Mouse (Mus musculus) embryonic facial prominence, embryonic 14.5 days (tissue): Measurements from ENCODE around the gene Sec11a. TPM values are rescaled to one million over a fixed set of nuclear protein-coding genes. Genes with fewer than 3 reads are reported as not detected.
A peak's percentile ranks its signal among the peaks of the same experiment; 100 is the strongest.

Experiments
- ATAC-seq: fragments of 200-750 bp; cut with Nextera tagmentation; 2 replicates; pipeline ENCODE4 v1.8.0; 2017; ENCODE audit warnings: low read depth, moderate number of reproducible peaks, moderate TSS enrichment
- DNase-seq: peaks from one replicate; pipeline ENCODE4 v3.0.0-alpha.2; 2015; ENCODE audit warnings: low spot score
- H3K27ac ChIP-seq: fragments of 300-500 bp; sonication (generic); replicated peaks from 2 replicates; pipeline ENCODE4 v1.5.1; 2014; ENCODE audit warnings: low read depth, mild to moderate bottlenecking, low read length, moderate library complexity
- H3K27me3 ChIP-seq: fragments of 300-500 bp; sonication (generic); replicated peaks from 2 replicates; pipeline ENCODE4 v1.6.1; 2014; ENCODE audit warnings: low read length; ENCODE audit not compliant: control insufficient read depth, insufficient read depth
- H3K36me3 ChIP-seq: fragments of 300-500 bp; sonication (generic); 2 replicates; pipeline ENCODE4 v1.6.1; 2014; ENCODE audit warnings: low read length, mixed read lengths; ENCODE audit not compliant: control insufficient read depth, insufficient read depth
- H3K4me1 ChIP-seq: fragments of 300-500 bp; sonication (generic); 2 replicates; pipeline ENCODE4 v1.6.1; 2014; ENCODE audit warnings: antibody characterized with exemption, low read length; ENCODE audit not compliant: control insufficient read depth, insufficient read depth
- H3K4me2 ChIP-seq: fragments of 300-500 bp; sonication (generic); 2 replicates; pipeline ENCODE4 v1.6.1; 2014; ENCODE audit warnings: low read depth, mild to moderate bottlenecking, low read length, moderate library complexity, mixed read lengths
- H3K4me3 ChIP-seq: fragments of 300-500 bp; sonication (generic); 2 replicates; pipeline ENCODE4 v1.5.1; 2014; ENCODE audit warnings: low read depth, mild to moderate bottlenecking, low read length
- H3K9ac ChIP-seq: fragments of 300-500 bp; sonication (generic); 2 replicates; pipeline ENCODE4 v1.6.1; 2014; ENCODE audit warnings: low read depth, mild to moderate bottlenecking, low read length, moderate library complexity, mixed read lengths
- H3K9me3 ChIP-seq: fragments of 300-500 bp; sonication (generic); 2 replicates; pipeline ENCODE4 v1.6.1; 2016; ENCODE audit warnings: low read length; ENCODE audit not compliant: control insufficient read depth
- WGBS: fragments of 180-500 bp; shearing (Covaris S2); extraction: QIAGEN DNeasy Blood & Tissue Kit; methylation state at CpG from one replicate; pipeline ENCODE4 v1.1.7; 2014; 5-methylcytosine and 5-hydroxymethylcytosine counted together
- polyA plus RNA-seq: library from polyadenylated mRNA; unstranded; fragments of >200 nt; fragmentation: Nextera tagmentation; extraction: Ambion mirVana; gene quantifications from 2 replicates; pipeline ENCODE4 v1.2.1, GENCODE M21; 2014

The Sec11a gene
- polyA plus RNA-seq: 194 and 218 TPM in 2 replicates

DNA sequence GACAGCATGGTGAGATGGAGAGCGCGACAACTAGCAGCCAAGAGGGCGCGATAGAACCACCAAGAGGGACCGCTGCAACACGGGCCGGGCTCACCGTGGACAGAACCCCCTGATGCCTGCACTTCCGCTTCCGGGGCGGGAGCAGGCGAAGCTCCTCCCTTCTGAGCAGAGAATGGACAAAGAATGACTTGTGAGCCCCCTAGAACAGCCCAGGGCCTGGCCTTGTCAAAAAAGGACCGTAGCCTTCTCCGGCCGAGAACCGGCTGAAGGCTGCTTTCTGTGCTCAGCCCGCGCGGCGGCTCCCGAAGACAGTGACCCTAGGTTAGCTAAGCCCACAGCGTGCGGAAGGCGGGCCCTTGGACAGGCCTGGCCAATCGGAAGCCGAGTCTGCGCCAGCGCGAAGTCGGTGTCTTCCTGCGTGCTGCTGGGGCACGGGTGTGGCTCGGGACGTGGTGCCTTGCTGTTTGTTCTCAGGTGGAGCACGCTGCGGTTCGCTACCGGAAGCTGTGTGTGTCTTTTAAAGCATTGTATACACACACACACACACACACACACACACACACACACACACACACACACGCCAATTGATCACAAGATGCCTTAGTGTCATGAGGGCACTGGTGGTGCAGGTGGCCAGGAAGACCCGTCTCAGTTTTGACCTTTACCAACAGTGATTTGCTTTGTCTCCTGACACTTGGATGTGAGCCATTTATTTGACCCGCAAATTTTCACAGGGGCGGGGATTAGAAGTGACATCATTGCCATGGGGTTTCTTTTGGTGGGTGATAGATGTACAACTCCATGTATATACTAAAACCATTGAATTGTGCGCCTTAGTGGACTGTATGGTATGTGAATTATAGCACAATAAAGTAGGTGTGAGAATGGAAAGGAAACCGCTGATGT, at the start of gene Sec11a:
Gene Sec11a (minus strand): TSS at position 336 of the 906 bp plus-strand sequence.
- ATAC-seq (peak; percentile 100), DNase-seq (peak; percentile 97)
- H3K27ac ChIP-seq: peak within 1 kb of the TSS; percentile 87
- peak within 1 kb of the TSS; percentile 87 for H3K9ac ChIP-seq
- no peaks in the 10 kb centered on the region for H3K9me3 ChIP-seq
- H3K4me1 ChIP-seq: peaks cover 8% of the 10 kb centered on the region; the same call in 1 of the 2 replicates
- H3K27me3 ChIP-seq: no peaks in the 10 kb centered on the region
- peaks cover 12% of the 10 kb centered on the region; the same call in 1 of the 2 replicates for H3K36me3 ChIP-seq
- peak within 1 kb of the TSS; percentile 79 for H3K4me3 ChIP-seq
- H3K4me2 ChIP-seq: peak within 1 kb of the TSS; percentile 90
- WGBS: 3% methylated on average over 29 of the region's 44 CpGs

DNA sequence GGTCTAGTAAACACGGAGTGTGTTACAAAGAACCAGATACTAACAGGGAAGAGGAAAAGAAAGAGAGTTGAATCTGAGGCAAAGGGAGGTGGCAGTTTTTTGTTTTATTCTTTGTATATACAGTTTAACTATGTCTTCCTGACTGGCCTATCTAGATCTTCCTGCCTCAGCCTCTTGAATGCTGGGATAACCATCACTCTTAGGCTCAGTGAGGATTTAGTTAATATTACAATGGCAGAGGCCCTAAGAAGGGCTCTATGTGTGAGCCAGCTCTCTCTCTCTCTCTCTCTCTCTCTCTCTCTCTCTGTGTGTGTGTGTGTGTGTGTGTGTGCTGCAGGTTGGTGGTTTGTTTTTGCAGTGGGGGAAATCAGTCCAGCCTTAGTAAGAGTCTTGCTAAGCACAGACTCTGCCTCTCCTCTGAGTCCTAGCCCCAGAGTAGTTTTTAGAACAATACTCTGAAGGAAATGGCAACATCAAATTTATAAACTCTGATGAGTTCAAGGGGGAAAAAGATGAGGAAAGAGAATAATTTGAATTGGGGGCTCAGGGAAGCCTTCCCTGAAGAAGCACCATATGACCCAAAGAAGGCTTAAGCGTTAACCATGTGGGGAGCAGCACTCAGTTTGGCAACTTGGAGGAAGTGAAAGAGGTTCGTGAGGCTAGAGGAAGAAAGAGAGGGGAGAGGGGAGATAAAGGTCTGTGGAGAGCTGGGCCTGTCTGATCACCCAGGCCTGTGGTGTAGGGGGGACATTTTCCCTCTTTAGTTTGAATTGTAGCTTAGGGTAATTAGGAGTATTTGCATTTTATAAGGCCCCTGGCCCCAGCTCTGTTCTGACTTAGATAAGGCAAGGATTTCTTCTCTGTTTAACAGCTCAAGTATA, 47.9 kb upstream of the Sec11a start:
- no peaks in the 10 kb centered on the region for H3K36me3 ChIP-seq
- H3K4me1 ChIP-seq: peaks cover 20% of the 10 kb centered on the region; the same call in 1 of the 2 replicates
- no peak for DNase-seq
- peak overlapping the region; percentile 93; the same call in 1 of the 2 replicates for H3K4me2 ChIP-seq
- no peaks in the 10 kb centered on the region for H3K9me3 ChIP-seq
- no peak for ATAC-seq
- WGBS: 50% methylated on average over 3 of the region's 3 CpGs
- no peaks in the 10 kb centered on the region for H3K27me3 ChIP-seq
- no peak overlapping the region for H3K27ac ChIP-seq
- no peak overlapping the region for H3K4me3 ChIP-seq
- H3K9ac ChIP-seq: no peak overlapping the region

DNA sequence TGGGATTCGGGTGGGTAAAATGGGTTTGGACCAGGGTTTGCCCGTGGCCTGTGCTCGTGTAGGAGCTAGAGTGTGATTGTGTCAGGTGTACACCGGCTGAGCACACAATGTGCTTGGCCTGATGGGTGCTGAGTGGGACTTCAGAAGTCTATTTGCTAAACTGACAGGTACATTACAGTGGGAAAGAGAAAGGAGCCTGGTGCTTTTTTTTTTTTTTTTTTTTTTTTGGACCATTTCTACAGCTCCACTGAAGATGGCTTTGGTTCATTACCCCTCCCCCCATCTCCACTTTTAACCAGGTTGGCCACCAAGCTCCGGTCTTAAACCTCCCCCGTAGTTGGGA, 47.1 kb upstream of the Sec11a start:
- DNase-seq (no peak), ATAC-seq (no peak)
- 41% methylated on average over 6 of the region's 6 CpGs for WGBS
- Histone ChIP-seq H3K9me3 (no peaks in the 10 kb centered on the region), H3K27ac (no peak overlapping the region), H3K9ac (peak overlapping the region; percentile 95), H3K36me3 (no peaks in the 10 kb centered on the region), H3K4me2 (peak overlapping the region; percentile 93), H3K27me3 (no peaks in the 10 kb centered on the region), H3K4me1 (peaks cover 20% of the 10 kb centered on the region; the same call in 1 of the 2 replicates), H3K4me3 (peak overlapping the region; percentile 92)

DNA sequence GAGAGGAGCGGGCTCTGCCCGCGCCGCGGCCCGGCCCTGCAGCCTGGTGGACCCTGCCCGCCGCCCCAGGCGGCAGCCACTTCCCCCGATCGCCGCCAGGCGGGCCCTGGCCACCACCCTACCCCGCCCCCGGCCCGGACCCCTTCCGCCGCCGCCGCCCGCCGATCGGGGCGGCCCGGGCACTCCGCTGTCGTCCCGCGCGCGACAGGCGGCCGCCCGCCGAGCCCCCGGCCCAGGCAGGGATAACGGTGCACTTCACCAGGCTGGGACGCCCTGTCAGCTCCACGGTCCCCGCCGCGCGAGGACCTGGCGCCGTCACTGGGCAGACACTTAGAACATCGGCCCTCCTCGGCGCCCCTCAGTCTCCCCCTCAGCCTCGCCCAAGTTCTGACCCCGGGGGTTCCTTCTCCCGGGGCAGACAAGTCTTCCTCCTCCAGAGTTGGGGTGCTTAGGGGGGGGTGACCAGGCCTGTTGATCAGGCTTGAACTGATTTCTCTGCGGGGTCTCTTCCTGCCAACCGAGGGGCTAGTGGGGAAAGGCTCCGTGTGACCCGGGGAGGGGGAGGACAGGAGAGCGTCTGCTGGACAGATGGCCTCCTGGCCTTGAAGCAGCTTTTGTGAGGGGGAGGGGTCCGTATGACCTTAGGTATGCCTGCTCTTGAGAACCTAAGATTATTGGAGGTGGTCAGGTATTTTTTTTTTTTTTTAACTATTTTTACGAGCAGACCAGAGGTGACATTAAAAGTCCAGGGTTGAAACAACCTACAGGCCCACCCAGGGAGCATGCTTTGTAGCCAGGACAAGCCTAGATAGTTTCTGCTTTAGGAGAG, 46.5 kb upstream of the Sec11a start:
- Histone ChIP-seq H3K27ac (peak overlapping the region; percentile 92), H3K4me1 (peaks cover 20% of the 10 kb centered on the region; the same call in 1 of the 2 replicates), H3K9ac (peak overlapping the region; percentile 95), H3K4me3 (peak overlapping the region; percentile 92), H3K36me3 (no peaks in the 10 kb centered on the region), H3K27me3 (no peaks in the 10 kb centered on the region), H3K4me2 (peak overlapping the region; percentile 93), H3K9me3 (no peaks in the 10 kb centered on the region)
- DNase-seq (peak; percentile 26), ATAC-seq (peak; percentile 86)
- WGBS: under 1% methylated on average over 23 of the region's 58 CpGs

DNA sequence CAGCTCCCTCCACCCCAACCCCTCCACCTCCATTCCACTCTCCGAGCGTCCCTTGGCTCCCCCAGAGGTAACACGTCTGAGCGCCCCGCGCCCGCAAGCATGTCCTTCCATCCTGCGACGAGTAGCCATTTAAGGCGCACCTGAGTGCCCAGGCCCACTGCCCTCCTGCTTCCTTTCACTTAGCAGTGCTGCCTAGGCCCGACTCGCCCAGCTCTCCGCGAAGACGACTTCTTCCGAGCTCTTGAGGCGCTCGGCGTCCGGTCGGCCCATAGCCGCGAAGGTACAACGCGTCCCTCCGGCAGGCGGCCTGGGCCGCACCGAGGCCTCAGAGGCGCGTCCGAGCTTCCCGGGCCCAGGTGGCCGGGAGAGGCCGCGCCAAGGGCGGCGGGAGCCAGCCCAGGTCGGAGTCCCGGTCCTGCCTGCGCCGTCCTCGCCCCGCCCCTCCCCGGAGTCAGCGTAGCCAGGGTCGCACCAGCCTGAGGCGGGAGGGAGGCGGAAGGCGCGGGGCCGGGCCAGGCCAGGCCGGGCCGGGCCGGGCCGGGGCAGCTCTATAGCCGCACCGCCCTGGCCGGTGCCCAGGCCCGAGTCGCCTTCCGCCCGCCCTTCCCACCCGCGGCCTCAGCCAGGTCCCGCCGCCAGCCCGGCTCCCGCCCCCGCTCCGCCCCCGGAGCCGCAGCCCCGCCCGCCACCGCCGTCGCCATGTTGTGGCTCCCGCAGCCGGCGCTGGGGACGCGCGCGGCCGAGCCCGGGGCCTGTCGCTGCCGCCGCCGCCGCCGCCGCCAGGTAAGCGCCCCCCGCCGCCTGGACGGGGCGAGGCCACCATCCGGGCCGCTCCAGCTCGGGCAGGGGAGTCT, 45.6 kb upstream of the Sec11a start, which contains the start of gene Zfp592:
Gene Zfp592 (plus strand): TSS at position 702 of the 854 bp plus-strand sequence.
- DNase-seq (peak; percentile 87), ATAC-seq (peak; percentile 94)
- H3K9me3 ChIP-seq: no peaks in the 10 kb centered on the region
- H3K27me3 ChIP-seq: no peaks in the 10 kb centered on the region
- peak within 1 kb of the TSS; percentile 92 for H3K27ac ChIP-seq
- H3K36me3 ChIP-seq: no peaks in the 10 kb centered on the region
- peak within 1 kb of the TSS; percentile 95 for H3K9ac ChIP-seq
- H3K4me3 ChIP-seq: peak within 1 kb of the TSS; percentile 92
- peaks cover 20% of the 10 kb centered on the region; the same call in 1 of the 2 replicates for H3K4me1 ChIP-seq
- WGBS: 0% methylated on average over 27 of the region's 102 CpGs
- H3K4me2 ChIP-seq: peak within 1 kb of the TSS; percentile 93

DNA sequence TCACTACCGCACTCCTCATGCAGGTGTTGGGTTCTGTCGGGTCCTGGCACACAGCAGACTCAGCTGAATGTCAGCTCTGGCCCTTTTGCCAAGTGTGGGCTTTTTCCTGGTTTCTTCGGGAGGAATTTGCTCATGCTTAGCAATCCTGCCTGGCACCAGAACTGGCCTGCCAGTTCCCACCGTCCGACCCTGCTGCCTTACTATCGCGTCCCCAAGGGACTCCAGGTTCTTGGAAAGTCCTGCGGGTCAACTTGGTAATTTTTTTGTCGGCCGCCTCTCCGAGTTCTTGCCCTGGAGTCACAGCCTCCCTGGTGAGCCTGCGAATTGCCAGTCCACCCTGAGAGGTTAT, 45.0 kb upstream of the Sec11a start:
- peak overlapping the region; percentile 95 for H3K9ac ChIP-seq
- H3K27me3 ChIP-seq: no peaks in the 10 kb centered on the region
- peak overlapping the region; percentile 92 for H3K27ac ChIP-seq
- H3K4me1 ChIP-seq: peaks cover 20% of the 10 kb centered on the region; the same call in 1 of the 2 replicates
- no peaks in the 10 kb centered on the region for H3K36me3 ChIP-seq
- WGBS: under 1% methylated on average over 12 of the region's 12 CpGs
- H3K4me3 ChIP-seq: peak overlapping the region; percentile 92
- no peaks in the 10 kb centered on the region for H3K9me3 ChIP-seq
- DNase-seq (peak; percentile 31), ATAC-seq (no peak)
- H3K4me2 ChIP-seq: peak overlapping the region; percentile 93

DNA sequence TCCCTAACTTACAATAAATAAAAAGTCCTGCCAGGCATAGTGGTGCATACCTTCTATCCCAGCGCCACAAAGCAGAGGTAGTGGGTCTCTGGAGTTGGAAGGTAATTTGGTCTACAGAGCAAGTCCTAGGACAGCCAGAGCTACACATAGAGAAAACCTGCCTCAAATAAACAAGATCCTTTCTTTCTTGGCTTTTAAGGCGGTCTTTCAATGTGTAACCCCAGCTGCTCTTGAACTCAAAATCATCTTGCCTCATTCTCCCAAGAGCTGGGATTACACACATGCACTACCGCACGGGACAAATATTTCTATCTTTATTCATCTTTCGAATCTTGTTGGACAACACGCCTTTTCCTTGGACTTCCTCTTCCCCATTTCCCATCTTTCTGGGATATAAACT, 44.5 kb upstream of the Sec11a start:
- peak overlapping the region; percentile 92 for H3K27ac ChIP-seq
- peak overlapping the region; percentile 93 for H3K4me2 ChIP-seq
- H3K4me1 ChIP-seq: peaks cover 20% of the 10 kb centered on the region; the same call in 1 of the 2 replicates
- DNase-seq (no peak), ATAC-seq (no peak)
- H3K27me3 ChIP-seq: no peaks in the 10 kb centered on the region
- H3K4me3 ChIP-seq: peak overlapping the region; percentile 92
- WGBS: 68% methylated on average over 6 of the region's 6 CpGs
- no peaks in the 10 kb centered on the region for H3K9me3 ChIP-seq
- H3K9ac ChIP-seq: peak overlapping the region; percentile 95
- no peaks in the 10 kb centered on the region for H3K36me3 ChIP-seq
